Mouse (Mus musculus): ENCODE data around the gene Kazald1.

DNA sequence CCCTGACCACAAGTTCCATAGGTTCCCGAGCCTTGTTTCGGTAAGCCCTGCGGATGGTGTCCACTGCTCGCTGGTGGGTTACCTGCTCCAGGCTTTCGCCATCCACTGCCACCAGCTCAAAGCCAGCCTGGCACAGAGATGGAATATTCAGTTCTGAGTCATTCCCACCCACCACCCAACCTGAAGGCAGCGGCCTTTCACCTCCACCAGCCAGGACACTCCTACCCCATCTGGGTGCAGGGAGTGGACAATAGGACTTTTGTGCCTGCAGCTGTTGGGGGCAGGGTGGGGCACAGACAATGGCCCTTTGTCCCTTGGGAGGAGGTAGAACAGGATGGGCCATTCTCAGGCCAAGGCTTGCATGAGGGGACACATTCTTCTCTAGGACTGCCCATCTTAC, 47.2 kb upstream of the Kazald1 start:
- no peak for TF ChIP-seq CTCF (conservative IDR thresholded peaks at IDR 0.05; ENCODE audit: low read length)
- no peak for TF ChIP-seq POU5F1 (IDR thresholded peaks at IDR 0.05; ENCODE audit: borderline replicate concordance, low read length)
